Mouse (Mus musculus) heart, postnatal 0 days (tissue): Measurements from ENCODE around the gene Dnm3.

Experiments used
- CTCF ChIP-seq: IDR thresholded peaks from 2 replicates; pipeline ENCODE4 v1.5.1; 2016; ENCODE audit warnings: antibody characterized with exemption, control low read depth, low read depth
- EP300 ChIP-seq: IDR thresholded peaks from 2 replicates; pipeline ENCODE4 v1.6.1; 2016; ENCODE audit warnings: antibody characterized with exemption, low read depth

GRCm38 (mm10) chr1:162072917-162073578 lies 404.8 kb downstream of the Dnm3 start:
- TF ChIP-seq CTCF (no peak), EP300 (no peak)
